Mouse (Mus musculus): Measurements from ENCODE around the gene Macf1. TPM values are rescaled to one million over a fixed set of nuclear protein-coding genes. Genes with fewer than 3 reads are reported as not detected.
"Not testable (repeated sequence)": the region's sequence is repeated elsewhere in the genome, so short reads cannot be mapped to it uniquely, and the experiment has no call there.

Gene Macf1
- polyA plus RNA-seq, 1 experiment = 60.4 TPM

DNA sequence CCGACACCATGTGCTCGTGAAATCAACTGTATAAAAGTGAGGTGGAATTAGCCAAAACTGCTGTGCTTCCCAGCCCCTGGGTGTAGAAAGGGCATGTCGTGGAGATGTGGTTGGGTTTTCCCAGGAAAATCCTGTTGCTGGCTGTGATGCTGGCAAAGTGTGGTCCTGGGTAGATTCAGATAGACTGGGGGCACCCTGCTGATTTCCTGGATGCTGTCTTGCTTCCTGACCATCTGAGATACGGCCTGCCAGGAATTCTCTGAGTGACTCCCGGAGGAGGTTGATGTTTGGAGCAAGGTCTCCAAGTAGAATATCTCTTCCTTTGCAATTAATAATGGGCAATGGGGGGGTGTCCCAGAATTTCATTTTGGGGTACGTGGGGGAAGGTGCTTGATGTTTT, 355.2 kb downstream of the Macf1 start:
- Histone ChIP-seq H3K79me2 (ENCODE audit: control insufficient read depth, insufficient read depth) (no peaks in the 10 kb centered on the region), H3K4me3 (ENCODE audit: insufficient read depth, poor library complexity, severe bottlenecking) (no peak overlapping the region), H3K36me3 (ENCODE audit: control insufficient read depth, insufficient read depth) (no peaks in the 10 kb centered on the region), H3K27me3 (ENCODE audit: control insufficient read depth, insufficient read depth, insufficient read length) (no peaks in the 10 kb centered on the region), H3K79me3 (ENCODE audit: low read depth) (no peaks in the 10 kb centered on the region), H3ac (ENCODE audit: control insufficient read depth, insufficient read length, low read depth) (no peak overlapping the region)
- no peak for TF ChIP-seq CTCF (IDR thresholded peaks at IDR 0.05; ENCODE audit: control insufficient read depth, insufficient read depth, insufficient read length)
- TF ChIP-seq MAX (IDR thresholded peaks at IDR 0.05) = no peak
- TF ChIP-seq CEBPB (IDR thresholded peaks at IDR 0.05; ENCODE audit: low read depth) = no peak
- no peak for TF ChIP-seq USF1 (IDR thresholded peaks at IDR 0.05; ENCODE audit: low read depth)
- TF ChIP-seq MYOD1 (IDR thresholded peaks at IDR 0.05; ENCODE audit: control insufficient read depth, insufficient read length, low read depth) = no peak
- TF ChIP-seq FOSL1 (IDR thresholded peaks at IDR 0.05; ENCODE audit: insufficient read depth, low read length, poor library complexity, severe bottlenecking) = no peak
- no peak for TF ChIP-seq MYOG (IDR thresholded peaks at IDR 0.05; ENCODE audit: control insufficient read depth, extremely low read depth, insufficient read length)

DNA sequence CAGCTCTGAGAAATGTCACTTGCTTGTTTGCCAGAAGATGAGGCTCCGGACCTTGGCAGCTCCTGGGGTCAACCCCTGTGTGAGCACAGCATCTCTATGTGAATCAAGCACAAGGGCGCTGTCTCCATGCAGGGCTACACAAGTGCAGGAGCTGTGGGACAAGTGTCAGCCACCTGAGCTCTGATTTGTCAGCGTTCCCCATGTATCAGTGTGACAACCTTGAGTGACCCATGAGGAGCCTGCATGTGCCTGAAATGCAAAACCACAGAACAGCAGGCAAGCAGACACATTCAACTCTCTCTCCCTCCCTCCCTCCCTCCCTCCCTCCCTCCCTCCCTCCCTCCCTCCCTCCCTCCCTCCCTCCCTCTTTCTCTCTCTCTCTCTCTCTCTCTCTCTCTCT, 356.5 kb downstream of the Macf1 start:
- H3K79me3 ChIP-seq (ENCODE audit: low read depth) = no peaks in the 10 kb centered on the region
- TF ChIP-seq MYOG (IDR thresholded peaks at IDR 0.05; ENCODE audit: control insufficient read depth, extremely low read depth, insufficient read length) (no peak), USF1 (IDR thresholded peaks at IDR 0.05; ENCODE audit: low read depth) (no peak), CEBPB (IDR thresholded peaks at IDR 0.05; ENCODE audit: low read depth) (no peak), FOSL1 (IDR thresholded peaks at IDR 0.05; ENCODE audit: insufficient read depth, low read length, poor library complexity, severe bottlenecking) (no peak), MAX (IDR thresholded peaks at IDR 0.05) (no peak), MYOD1 (IDR thresholded peaks at IDR 0.05; ENCODE audit: control insufficient read depth, insufficient read length, low read depth) (no peak)
- H3ac ChIP-seq (ENCODE audit: control insufficient read depth, insufficient read length, low read depth) = no peak overlapping the region
- no peak overlapping the region for H3K4me3 ChIP-seq (ENCODE audit: insufficient read depth, poor library complexity, severe bottlenecking)
- H3K36me3 ChIP-seq (ENCODE audit: control insufficient read depth, insufficient read depth) = no peaks in the 10 kb centered on the region
- no peaks in the 10 kb centered on the region for H3K79me2 ChIP-seq (ENCODE audit: control insufficient read depth, insufficient read depth)
- no peaks in the 10 kb centered on the region for H3K27me3 ChIP-seq (ENCODE audit: control insufficient read depth, insufficient read depth, insufficient read length)

- TF ChIP-seq FOSL1 (IDR thresholded peaks at IDR 0.05; ENCODE audit: insufficient read depth, low read length, poor library complexity, severe bottlenecking) (no peak), MYOG (IDR thresholded peaks at IDR 0.05; ENCODE audit: control insufficient read depth, extremely low read depth, insufficient read length) (no peak), CTCF (IDR thresholded peaks at IDR 0.05; ENCODE audit: control insufficient read depth, insufficient read depth, insufficient read length) (no peak), USF1 (IDR thresholded peaks at IDR 0.05; ENCODE audit: low read depth) (no peak), MAX (IDR thresholded peaks at IDR 0.05) (no peak), MYOD1 (IDR thresholded peaks at IDR 0.05; ENCODE audit: control insufficient read depth, insufficient read length, low read depth) (no peak), CEBPB (IDR thresholded peaks at IDR 0.05; ENCODE audit: low read depth) (no peak)
- no peaks in the 10 kb centered on the region for H3K27me3 ChIP-seq (ENCODE audit: control insufficient read depth, insufficient read depth, insufficient read length)
- H3K79me2 ChIP-seq (ENCODE audit: control insufficient read depth, insufficient read depth) = no peaks in the 10 kb centered on the region
Measured at GRCm38 (mm10) chr4:123326087-123326486, 358.1 kb downstream of the Macf1 start.

GRCm38 (mm10) chr4:123323534-123323933, 360.6 kb downstream of the Macf1 start, which contains the start of gene Oxct2a:
Gene Oxct2a (minus strand): TSS chr4:123323634.
- no peaks in the 10 kb centered on the region for H3K27me3 ChIP-seq (ENCODE audit: control insufficient read depth, insufficient read depth, insufficient read length)
- TF ChIP-seq MYOD1 (IDR thresholded peaks at IDR 0.05; ENCODE audit: control insufficient read depth, insufficient read length, low read depth) (no peak), CTCF (IDR thresholded peaks at IDR 0.05; ENCODE audit: control insufficient read depth, insufficient read depth, insufficient read length) (no peak)
- H3K4me3 ChIP-seq (ENCODE audit: insufficient read depth, poor library complexity, severe bottlenecking) = no peak within 1 kb of the TSS
- H3K36me3 ChIP-seq (ENCODE audit: control insufficient read depth, insufficient read depth) = no peaks in the 10 kb centered on the region
- no peaks in the 10 kb centered on the region for H3K79me2 ChIP-seq (ENCODE audit: control insufficient read depth, insufficient read depth)
- H3K79me3 ChIP-seq (ENCODE audit: low read depth) = no peaks in the 10 kb centered on the region
- H3ac ChIP-seq (ENCODE audit: control insufficient read depth, insufficient read length, low read depth) = no peak within 1 kb of the TSS

More at GRCm38 (mm10) chr4:123326087-123326486, 358.1 kb downstream of the Macf1 start:
- no peak overlapping the region for H3ac ChIP-seq (ENCODE audit: control insufficient read depth, insufficient read length, low read depth)
- no peaks in the 10 kb centered on the region for H3K36me3 ChIP-seq (ENCODE audit: control insufficient read depth, insufficient read depth)
- no peaks in the 10 kb centered on the region for H3K79me3 ChIP-seq (ENCODE audit: low read depth)
- no peak overlapping the region for H3K4me3 ChIP-seq (ENCODE audit: insufficient read depth, poor library complexity, severe bottlenecking)

GRCm38 (mm10) chr4:123322910-123323309, 361.2 kb downstream of the Macf1 start:
- H3ac ChIP-seq (ENCODE audit: control insufficient read depth, insufficient read length, low read depth); H3K36me3 ChIP-seq (ENCODE audit: control insufficient read depth, insufficient read depth); H3K4me3 ChIP-seq (ENCODE audit: insufficient read depth, poor library complexity, severe bottlenecking); H3K79me3 ChIP-seq (ENCODE audit: low read depth); H3K27me3 ChIP-seq (ENCODE audit: control insufficient read depth, insufficient read depth, insufficient read length); H3K79me2 ChIP-seq (ENCODE audit: control insufficient read depth, insufficient read depth): not testable (repeated sequence)

- H3K27me3 ChIP-seq (ENCODE audit: control insufficient read depth, insufficient read depth, insufficient read length) = no peaks in the 10 kb centered on the region
- TF ChIP-seq USF1 (IDR thresholded peaks at IDR 0.05; ENCODE audit: low read depth) = no peak
- no peak for TF ChIP-seq FOSL1 (IDR thresholded peaks at IDR 0.05; ENCODE audit: insufficient read depth, low read length, poor library complexity, severe bottlenecking)
- no peak for TF ChIP-seq MYOD1 (IDR thresholded peaks at IDR 0.05; ENCODE audit: control insufficient read depth, insufficient read length, low read depth)
- no peak for TF ChIP-seq CEBPB (IDR thresholded peaks at IDR 0.05; ENCODE audit: low read depth)
- TF ChIP-seq MAX (IDR thresholded peaks at IDR 0.05) = no peak
- no peak for TF ChIP-seq CTCF (IDR thresholded peaks at IDR 0.05; ENCODE audit: control insufficient read depth, insufficient read depth, insufficient read length)
- TF ChIP-seq MYOG (IDR thresholded peaks at IDR 0.05; ENCODE audit: control insufficient read depth, extremely low read depth, insufficient read length) = no peak
- no peaks in the 10 kb centered on the region for H3K79me2 ChIP-seq (ENCODE audit: control insufficient read depth, insufficient read depth)
- H3K4me3 ChIP-seq (ENCODE audit: insufficient read depth, poor library complexity, severe bottlenecking) = no peak overlapping the region
- H3ac ChIP-seq (ENCODE audit: control insufficient read depth, insufficient read length, low read depth) = no peak overlapping the region
- H3K79me3 ChIP-seq (ENCODE audit: low read depth) = no peaks in the 10 kb centered on the region
- H3K36me3 ChIP-seq (ENCODE audit: control insufficient read depth, insufficient read depth) = no peaks in the 10 kb centered on the region
Measured at GRCm38 (mm10) chr4:123314497-123314896, 369.7 kb downstream of the Macf1 start.
